ENCODE assay signal across 9 mouse cellular contexts in the genomic region with DNA sequence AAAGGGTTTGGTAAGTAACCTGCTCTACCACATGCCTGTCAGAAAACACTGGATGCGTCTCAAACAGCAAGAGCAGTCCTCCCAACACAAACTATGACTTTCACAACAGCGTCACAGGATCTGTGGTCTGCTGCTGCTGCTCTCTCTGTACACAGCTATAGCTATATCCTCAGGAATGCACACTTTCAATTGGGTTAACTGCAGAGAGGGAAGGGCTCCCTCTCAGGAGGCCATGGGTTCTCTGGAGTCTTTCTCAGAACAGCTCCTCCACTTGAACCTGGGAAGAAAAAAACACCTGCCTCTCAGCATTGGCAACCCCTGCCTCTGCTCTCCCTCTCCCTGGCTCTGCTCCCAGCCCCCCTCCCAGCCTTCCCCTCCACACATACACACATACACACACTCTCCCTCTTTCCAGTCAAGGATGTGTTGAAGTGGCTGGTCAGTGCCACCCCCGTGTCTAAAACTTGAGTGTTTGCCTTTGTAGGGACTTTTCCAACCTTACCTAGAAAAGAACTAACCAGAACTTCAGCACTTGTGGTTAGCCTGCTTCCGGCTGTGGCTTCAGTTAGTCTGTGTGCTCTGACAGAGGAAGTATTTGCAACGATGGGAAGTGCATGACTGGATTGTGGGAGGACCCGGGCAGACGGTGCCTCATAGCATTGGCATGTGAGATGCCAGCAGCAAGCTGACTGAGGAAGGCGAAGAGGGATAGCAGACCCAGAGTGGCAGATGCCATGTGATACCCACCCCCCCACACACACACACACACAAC.
A peak's percentile ranks its signal among the peaks of the same experiment; 100 is the strongest.
DNase-seq lines count a peak whose midpoint lies in the region; ATAC-seq lines count a peak whose summit lies in the region.
"Had no signal": no experiment of that assay in that cellular context is flagged by ENCODE, and none has a peak within 500 bp of the region (broad histone marks: within the 10 kb centered on the region; RNA-seq: fewer than 3 reads in every experiment).

No protein-coding gene starts in this region.

- H3K27ac ChIP-seq in heart, embryonic 15.5 days: peak overlapping the region; percentile 85
- H3K27ac ChIP-seq: embryonic facial prominence, embryonic 12.5 days had no signal

- H3K9ac ChIP-seq in heart, embryonic 15.5 days: no peak overlapping the region
- H3K9ac ChIP-seq: embryonic facial prominence, embryonic 12.5 days had no signal

- H3K27me3 ChIP-seq in heart, embryonic 15.5 days: no peaks in the 10 kb centered on the region
- H3K27me3 ChIP-seq: embryonic facial prominence, embryonic 12.5 days had no signal

- H3K4me1 ChIP-seq in heart, embryonic 15.5 days (replicated peaks): peaks cover 41% of the 10 kb centered on the region

- peak; percentile 82 for ATAC-seq in heart, embryonic 15.5 days (replicated peaks; ENCODE audit: insufficient number of reproducible peaks, insufficient read depth, low FRiP score, low read depth)

- H3K4me2 ChIP-seq in heart, embryonic 15.5 days: peak overlapping the region; percentile 33
- H3K4me2 ChIP-seq: embryonic facial prominence, embryonic 12.5 days had no signal

- H3K9me3 ChIP-seq in heart, embryonic 15.5 days (replicated peaks): no peaks in the 10 kb centered on the region
- H3K9me3 ChIP-seq: embryonic facial prominence, embryonic 12.5 days had no signal

- no peak overlapping the region for H3K4me3 ChIP-seq in heart, embryonic 15.5 days
- H3K4me3 ChIP-seq: embryonic facial prominence, embryonic 12.5 days had no signal

- 28% methylated on average over 8 of the region's 8 CpGs for WGBS in heart, embryonic 15.5 days

- DNase-seq in 3T3-L1 (ENCODE audit: low read depth, low spot score): peak; percentile 98
- DNase-seq in CD8-positive naive resting alpha-beta T cell, adult 2 months (ENCODE audit: low read depth in 2 of 2, low spot score in 2 of 2): peak; percentile 53 to 71
- peak; percentile 58 for DNase-seq in lung, postnatal 14 days
- DNase-seq in thymus, postnatal 25 days: peak; percentile 71
- no peak for DNase-seq in right cerebral cortex, postnatal 14 days
- DNase-seq in cerebellum, postnatal 25 days: no peak
- DNase-seq in cerebellum, postnatal 36 days: no peak

- peaks cover 3% of the 10 kb centered on the region; the same call in 1 of the 2 replicates for H3K36me3 ChIP-seq in heart, embryonic 15.5 days
- H3K36me3 ChIP-seq: embryonic facial prominence, embryonic 12.5 days had no signal

Comparison
In these comparisons a context has a peak if more than half of its experiments do, and no peak if none do; other contexts are left out.
1. DNase-seq: peak in 3T3-L1 (single experiment), CD8-positive naive resting alpha-beta T cell, adult 2 months (2 of 2), lung, postnatal 14 days (single experiment) and thymus, postnatal 25 days (single experiment); none in right cerebral cortex, postnatal 14 days (single experiment), cerebellum, postnatal 25 days (0 of 2) and cerebellum, postnatal 36 days (0 of 2).